Mouse (Mus musculus): ENCODE measurements around the gene Rbfox3. TPM values are rescaled to one million over a fixed set of nuclear protein-coding genes. Genes with fewer than 3 reads are reported as not detected.
A peak's percentile ranks its signal among the peaks of the same experiment; 100 is the strongest.

The Rbfox3 gene
- total RNA-seq, 2 experiments from 2014 or later, result not detected

GRCm38 (mm10) chr11:118518743-118519142 is 392.7 kb downstream of the Rbfox3 start:
- ATAC-seq (replicated peaks; ENCODE audit: poor library complexity), result no peak

DNA sequence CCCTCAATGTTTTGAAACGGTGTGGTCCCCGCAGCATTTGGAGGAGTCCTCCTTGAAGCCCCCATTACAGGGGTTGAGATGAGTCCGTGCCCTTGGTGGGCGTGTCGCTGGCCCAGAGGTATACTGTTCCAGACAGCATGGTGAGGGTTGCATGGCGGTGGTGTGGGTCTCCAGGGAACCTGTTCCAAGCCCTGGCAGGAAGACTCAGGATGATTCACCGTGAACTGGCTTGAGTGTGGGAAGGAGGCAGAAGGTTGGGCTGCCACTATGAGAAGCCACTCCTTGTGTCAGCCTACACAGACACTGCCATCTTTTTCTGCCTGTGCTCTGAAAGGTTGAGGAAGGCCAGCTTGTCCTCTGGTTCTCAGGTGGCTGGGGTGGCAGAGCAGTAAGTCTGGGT is 393.5 kb downstream of the Rbfox3 start:
- ATAC-seq (replicated peaks; ENCODE audit: poor library complexity), result no peak

DNA sequence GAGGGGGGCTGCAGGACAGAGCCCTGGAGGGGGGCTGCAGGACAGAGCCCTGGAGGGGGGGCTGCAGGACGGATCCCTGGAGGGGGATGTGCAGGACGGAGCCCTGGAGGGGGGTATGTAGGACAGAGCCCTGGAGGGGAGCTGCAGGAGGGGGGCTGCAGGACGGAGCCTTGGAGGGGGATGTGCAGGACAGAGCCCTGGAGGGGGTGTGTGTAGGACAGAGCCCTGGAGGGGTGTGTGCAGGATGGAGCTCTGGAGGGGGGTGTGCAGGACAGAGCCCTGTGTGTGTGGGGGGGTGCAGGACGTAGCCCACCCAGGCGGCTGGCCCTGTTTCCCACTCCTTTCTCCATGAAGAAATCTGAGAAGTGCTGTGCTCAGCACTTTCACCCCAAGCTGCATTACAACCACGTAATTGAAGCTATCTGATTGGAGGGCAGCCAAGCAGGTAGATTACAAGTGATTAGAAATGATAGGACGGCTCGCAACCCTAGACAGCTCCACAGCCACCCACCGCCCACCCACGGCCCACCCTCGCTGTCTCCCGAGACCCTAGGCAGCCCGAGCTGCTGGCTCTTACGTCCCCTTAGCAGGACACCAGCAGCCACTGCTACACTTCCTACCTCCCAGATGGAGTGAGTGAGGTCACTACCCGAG is 399.0 kb downstream of the Rbfox3 start:
- ATAC-seq (replicated peaks; ENCODE audit: poor library complexity), result no peak

DNA sequence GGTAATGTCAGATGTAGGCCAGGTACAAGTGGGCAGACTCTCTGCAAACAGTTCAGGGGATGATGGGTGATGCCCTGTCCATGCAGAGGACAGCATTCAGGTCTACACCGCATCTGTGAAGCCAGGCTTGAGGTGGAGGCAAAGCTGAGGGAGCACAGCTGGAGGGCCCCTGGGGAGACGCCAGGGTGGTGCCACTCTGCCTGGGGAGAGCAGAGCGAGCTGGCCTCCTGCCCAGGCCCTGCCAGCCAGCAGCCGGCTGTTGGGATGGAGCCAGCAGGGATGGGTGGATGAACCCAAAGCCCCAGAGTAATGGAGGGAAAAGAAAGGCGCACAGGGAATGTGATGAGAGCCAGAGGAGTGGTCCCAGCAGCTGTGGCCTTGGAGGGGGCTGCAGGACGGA is 399.5 kb downstream of the Rbfox3 start:
- no peak for ATAC-seq (replicated peaks; ENCODE audit: poor library complexity)

GRCm38 (mm10) chr11:118508341-118508740 is 403.1 kb downstream of the Rbfox3 start:
- no peak for ATAC-seq (replicated peaks; ENCODE audit: poor library complexity)

- ATAC-seq (replicated peaks; ENCODE audit: poor library complexity), result peak; percentile 70
Measured at GRCm38 (mm10) chr11:118507904-118508303, 403.5 kb downstream of the Rbfox3 start.

DNA sequence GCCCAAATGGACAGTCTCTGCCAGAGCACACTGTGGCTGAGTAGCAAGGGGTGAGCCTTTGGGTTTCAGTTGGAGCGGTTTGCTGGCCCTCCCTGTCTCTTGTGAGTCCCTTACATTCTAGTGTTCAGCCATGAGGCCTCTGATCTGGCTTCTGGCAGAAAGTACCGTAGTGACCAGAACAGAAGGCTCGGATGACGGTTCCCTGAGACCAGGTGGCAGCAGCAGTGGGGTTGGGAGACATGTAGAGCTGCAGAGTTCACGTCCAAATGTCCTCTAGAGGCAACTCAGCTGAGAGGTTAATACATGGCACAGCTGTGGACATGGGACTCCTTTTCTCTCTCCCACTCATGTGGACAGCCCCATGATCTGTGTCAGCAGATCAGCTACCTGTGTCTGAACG is 404.3 kb downstream of the Rbfox3 start:
- ATAC-seq (replicated peaks; ENCODE audit: poor library complexity), result no peak

- ATAC-seq (replicated peaks; ENCODE audit: poor library complexity), result no peak
Measured at GRCm38 (mm10) chr11:118504180-118504454, 407.3 kb downstream of the Rbfox3 start.

DNA sequence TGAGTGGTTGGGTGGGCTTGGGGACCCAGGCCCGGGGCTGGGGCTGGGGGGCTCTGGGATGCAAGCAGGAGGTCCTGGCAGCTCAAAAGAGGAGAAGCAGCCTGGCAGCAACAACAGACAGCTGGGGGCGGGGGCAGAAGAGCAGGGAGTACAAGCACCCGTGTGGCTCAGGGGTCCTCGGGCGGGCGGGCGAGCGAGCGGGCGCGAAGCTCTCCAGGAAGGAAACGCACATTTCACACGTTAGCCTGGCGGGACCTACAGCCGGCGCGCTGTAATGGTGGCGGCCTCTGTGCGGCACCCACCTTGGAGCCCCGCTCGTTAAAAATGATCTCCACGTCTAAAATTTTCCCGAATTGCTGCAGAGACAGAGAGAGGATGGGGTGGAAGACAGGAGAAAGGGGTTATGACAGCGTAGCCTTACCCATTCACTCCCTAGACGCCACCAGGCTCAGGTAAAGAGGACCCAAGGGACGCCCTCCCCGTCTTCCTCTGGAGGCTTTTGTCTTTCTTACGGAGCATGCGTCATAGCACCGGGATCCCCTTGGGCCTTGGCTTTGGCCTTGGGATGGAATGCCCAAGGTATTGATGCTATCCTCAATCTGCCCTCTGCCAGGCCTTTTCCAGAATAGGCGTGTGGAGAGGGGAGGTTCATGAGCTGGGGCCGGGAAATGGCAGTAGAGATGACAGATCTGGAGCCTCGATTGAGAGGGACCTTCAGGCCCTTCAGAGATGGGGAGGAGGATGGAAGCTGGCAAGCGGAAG is 407.8 kb downstream of the Rbfox3 start:
- ATAC-seq (replicated peaks; ENCODE audit: poor library complexity), result no peak

DNA sequence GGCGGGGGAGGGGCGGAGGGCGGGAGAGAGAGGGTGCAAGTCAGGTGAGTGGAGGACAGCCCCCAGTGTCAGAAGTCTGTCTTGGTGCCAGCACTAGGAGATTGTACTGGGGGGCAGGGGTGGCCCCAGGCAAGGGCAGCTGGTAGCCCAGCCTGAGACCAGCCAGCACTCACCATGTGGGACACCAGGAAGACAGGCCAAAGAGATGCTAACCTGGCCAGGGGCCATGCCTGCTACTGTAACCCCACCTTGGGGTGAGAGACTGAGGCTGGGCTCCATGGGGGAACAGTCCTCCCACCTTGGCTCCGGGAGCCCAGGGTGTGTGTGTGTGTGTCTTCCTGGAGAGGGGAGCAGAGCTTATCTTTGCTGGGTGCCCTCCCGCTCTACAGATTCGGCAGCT is 408.4 kb downstream of the Rbfox3 start:
- ATAC-seq (replicated peaks; ENCODE audit: poor library complexity), result no peak

DNA sequence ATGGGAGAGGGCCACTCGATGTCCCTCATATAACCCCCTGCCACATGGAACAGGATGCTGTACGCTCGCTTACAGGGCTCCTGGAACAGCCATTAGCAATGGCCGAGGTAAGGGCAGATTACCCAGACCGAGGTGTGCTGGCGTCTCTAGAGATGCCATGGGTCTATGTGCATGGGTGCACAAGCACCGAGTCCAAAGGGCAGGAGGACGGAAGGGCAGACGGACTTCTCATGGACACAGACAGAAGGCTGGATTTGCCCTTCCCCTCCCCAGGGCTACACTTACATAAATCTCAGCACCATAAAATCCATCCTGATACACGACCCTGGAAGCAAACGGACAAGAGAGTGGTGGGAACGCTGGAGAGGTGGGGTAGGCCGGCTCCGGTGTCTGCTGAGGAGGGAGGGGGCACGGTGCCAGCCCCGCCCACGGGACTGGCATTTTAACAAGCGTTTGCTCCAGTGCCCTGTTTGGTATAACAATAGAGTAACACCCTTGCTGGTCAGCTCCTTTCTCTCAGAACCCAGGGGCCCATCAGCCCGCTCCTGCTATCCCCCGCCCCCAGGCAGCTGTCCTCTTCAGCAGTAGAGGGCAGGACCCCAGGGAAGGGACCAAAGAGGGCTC is 415.2 kb downstream of the Rbfox3 start:
- ATAC-seq (replicated peaks; ENCODE audit: poor library complexity), result no peak

- ATAC-seq (replicated peaks; ENCODE audit: poor library complexity), result no peak
Measured at GRCm38 (mm10) chr11:118495065-118495464, 416.3 kb downstream of the Rbfox3 start.

DNA sequence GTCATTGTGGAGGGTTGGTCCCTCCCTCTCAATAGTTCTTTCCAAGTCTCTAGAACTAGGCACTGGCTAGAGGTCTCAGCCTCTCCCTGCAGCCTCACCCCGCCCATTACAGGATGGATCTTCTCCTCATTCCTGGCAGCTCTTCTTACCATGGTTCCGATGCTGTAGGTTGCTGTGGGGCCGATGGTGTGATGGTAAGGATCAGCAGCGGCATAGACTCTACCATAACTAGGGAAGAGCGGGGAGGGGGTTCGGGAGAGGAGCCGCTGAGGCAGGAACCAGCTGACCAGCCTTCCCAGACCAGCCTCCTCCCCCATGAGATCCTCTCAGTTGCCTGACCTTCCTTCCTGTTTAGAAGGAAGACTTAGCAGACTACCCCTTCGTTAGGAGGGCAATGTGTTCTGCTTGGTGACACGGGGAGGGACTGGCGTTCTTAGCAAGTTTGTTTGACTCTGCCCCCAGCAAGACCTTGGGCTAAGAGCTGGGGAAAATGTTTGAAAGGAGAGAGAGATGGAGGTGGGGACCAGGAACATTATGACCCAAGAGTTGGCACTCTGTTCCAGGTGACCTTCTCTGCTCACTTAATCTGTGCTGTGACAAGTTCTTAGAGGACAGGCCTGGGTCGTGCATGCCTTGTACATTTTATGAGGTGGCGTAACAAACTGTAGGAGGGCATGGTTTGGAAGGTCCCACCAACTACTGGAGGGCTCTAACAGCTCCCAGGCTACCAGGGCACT is 417.2 kb downstream of the Rbfox3 start:
- no peak for ATAC-seq (replicated peaks; ENCODE audit: poor library complexity)

DNA sequence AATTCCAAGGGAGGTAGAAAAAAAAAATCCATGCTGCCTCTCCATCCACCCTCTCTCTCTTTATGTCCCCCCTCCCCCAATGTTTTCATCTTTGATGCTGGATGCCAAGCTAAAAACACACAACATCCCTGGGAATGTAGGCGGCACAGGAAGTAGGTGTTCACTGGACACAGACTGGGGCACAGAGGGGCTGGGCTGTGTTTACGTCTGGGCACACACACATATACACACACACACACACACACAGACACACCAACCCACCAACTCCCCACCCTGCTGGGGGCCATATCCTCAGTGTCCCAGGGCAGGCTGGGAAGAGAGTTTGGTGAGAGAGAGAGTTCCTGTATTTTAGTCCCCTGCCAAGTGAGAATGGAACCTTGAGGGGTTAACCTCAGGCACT is 417.9 kb downstream of the Rbfox3 start:
- ATAC-seq (replicated peaks; ENCODE audit: poor library complexity), result no peak

DNA sequence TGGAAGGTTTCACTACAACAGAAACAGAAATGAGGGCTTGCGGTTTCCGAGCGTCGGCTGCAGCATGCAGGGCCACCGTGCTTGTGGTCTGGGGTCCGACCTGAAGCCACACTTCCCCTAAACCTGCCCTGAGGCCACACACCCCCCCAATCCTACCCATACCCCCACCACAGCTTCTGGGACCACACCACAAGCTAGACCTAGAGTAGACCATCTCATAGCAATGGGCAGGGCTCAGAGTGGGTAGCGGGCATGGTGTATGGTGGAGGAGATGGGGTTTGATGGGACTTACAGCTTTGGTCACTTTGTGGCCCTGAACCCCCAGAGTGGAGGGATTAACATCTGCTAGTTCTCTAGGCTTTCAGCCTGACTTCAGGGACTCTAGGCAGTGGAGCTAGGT is 420.2 kb downstream of the Rbfox3 start:
- no peak for ATAC-seq (replicated peaks; ENCODE audit: poor library complexity)

DNA sequence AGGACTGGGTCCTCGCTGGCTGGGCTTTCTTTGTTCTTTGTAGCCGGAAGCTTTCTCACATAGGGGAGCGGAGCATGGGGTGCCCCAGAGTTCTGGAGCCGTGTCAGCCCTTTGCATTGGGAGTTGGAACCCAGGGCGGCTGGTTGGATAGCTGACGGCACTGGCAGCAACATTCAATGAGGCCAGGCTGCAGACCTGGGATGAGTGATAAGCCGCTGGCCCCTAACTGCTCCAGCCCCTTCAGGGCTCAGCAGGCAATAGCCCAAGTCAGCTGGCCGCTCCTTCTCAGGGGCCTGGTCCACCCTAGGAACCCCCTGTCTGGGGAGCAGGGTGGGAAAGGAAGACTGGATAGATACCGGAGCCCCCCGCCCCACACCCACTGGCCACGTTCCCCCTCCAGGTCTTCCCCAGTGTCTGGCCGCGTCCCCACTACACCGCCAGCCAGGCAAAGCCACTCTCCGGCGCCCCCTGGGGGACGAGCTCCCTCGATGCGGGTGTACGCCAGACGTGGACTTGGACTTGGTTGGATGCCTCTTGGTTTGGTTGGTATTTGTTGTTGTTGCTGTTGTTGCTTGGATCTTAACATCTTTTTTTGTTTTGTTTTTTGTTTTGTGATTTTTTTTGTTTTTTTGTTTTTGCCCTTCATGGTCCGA is 420.7 kb downstream of the Rbfox3 start:
- peak; percentile 85 for ATAC-seq (replicated peaks; ENCODE audit: poor library complexity)

- ATAC-seq (replicated peaks; ENCODE audit: poor library complexity), result no peak
Measured at GRCm38 (mm10) chr11:118488907-118489270, 422.5 kb downstream of the Rbfox3 start.

DNA sequence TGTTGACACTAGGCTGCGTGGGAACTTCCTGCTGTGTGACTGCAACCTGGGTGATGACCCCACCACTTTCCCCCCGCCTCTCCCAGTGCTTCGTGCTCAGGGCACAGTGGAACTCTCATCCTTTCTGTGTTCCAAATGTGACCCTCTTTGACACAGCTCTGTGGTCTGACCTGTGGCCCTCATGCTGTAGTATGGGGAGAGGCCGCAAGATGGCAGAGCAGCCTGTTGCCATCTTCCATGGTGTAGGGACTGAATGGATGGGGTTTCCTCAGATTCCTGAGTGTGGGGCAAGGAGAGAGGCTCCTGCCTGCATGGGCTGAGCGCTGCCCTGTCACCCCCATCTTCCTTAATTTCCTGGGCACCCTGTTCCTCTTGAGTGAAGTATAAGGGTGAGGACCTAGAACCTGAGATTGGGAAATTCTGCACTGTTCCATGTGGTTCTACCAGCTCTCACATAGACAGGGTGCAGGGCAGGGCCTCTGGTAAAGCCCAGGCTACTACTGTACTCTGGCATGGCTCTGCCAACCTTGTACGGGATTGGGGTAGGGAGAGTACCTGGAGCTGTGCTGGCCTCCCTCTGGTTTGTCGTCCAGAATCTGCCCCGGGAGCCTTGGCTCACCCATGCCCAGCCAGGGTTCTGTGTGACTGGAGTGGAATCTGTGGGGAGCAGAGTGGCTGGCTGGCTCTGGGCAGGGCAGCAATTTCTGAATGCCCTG is 423.0 kb downstream of the Rbfox3 start:
- ATAC-seq (replicated peaks; ENCODE audit: poor library complexity), result no peak

GRCm38 (mm10) chr11:118486881-118487772 is 424.3 kb downstream of the Rbfox3 start:
- no peak for ATAC-seq (replicated peaks; ENCODE audit: poor library complexity)

GRCm38 (mm10) chr11:118486281-118486680 is 425.1 kb downstream of the Rbfox3 start:
- ATAC-seq (replicated peaks; ENCODE audit: poor library complexity), result no peak
